Mouse (Mus musculus) liver, embryonic 15.5 days (tissue): ENCODE results near the gene Krtap13-1. TPM values are rescaled to one million over a fixed set of nuclear protein-coding genes. Genes with fewer than 3 reads are reported as not detected.
"Not testable (repeated sequence)": the region's sequence is repeated elsewhere in the genome, so short reads cannot be mapped to it uniquely, and the experiment has no call there.

Experiments used
- ATAC-seq: fragments of 200-750 bp; cut with Nextera tagmentation; 2 replicates; pipeline ENCODE4 v1.8.0; 2017; ENCODE audit warnings: moderate number of reproducible peaks, mild to moderate bottlenecking, moderate library complexity; ENCODE audit not compliant: insufficient read depth
- H3K27ac ChIP-seq: fragments of 300-500 bp; sonication (generic); replicated peaks from 2 replicates; pipeline ENCODE4 v1.5.1; 2015; ENCODE audit warnings: mild to moderate bottlenecking, inconsistent platforms
- H3K27me3 ChIP-seq: fragments of 300-500 bp; sonication (generic); 2 replicates; pipeline ENCODE4 v1.6.1; 2015; ENCODE audit warnings: mild to moderate bottlenecking, inconsistent platforms
- H3K36me3 ChIP-seq: fragments of 300-500 bp; sonication (generic); replicated peaks from 2 replicates; pipeline ENCODE4 v1.6.1; 2015; ENCODE audit warnings: moderate library complexity, mild to moderate bottlenecking, inconsistent platforms
- H3K4me1 ChIP-seq: fragments of 300-500 bp; sonication (generic); replicated peaks from 2 replicates; pipeline ENCODE4 v1.6.1; 2015; ENCODE audit warnings: inconsistent platforms
- H3K4me2 ChIP-seq: fragments of 300-500 bp; sonication (generic); 2 replicates; pipeline ENCODE4 v1.6.1; 2015; ENCODE audit warnings: moderate library complexity, mild to moderate bottlenecking, inconsistent platforms
- H3K4me3 ChIP-seq: fragments of 300-500 bp; sonication (generic); replicated peaks from 2 replicates; pipeline ENCODE4 v1.5.1; 2015; ENCODE audit warnings: mild to moderate bottlenecking, inconsistent platforms
- H3K9ac ChIP-seq: fragments of 300-500 bp; sonication (generic); 2 replicates; pipeline ENCODE4 v1.6.1; 2015; ENCODE audit warnings: moderate library complexity, mild to moderate bottlenecking, inconsistent platforms
- H3K9me3 ChIP-seq: fragments of 300-500 bp; sonication (generic); replicated peaks from 2 replicates; pipeline ENCODE4 v1.6.1; 2016; ENCODE audit warnings: inconsistent platforms
- WGBS: fragments of 180-500 bp; shearing (Covaris S2); methylation state at CpG from one replicate; pipeline ENCODE4 v1.1.7; 2015; ENCODE audit warnings: mixed read lengths; ENCODE audit not compliant: insufficient replicate concordance; 5-methylcytosine and 5-hydroxymethylcytosine counted together
- polyA plus RNA-seq: library from polyadenylated mRNA; unstranded; fragments of >200 nt; fragmentation: Nextera tagmentation; extraction: Ambion mirVana; gene quantifications from 2 replicates; pipeline ENCODE4 v1.2.1, GENCODE M21; 2015

Krtap13-1 gene
- polyA plus RNA-seq, 1 experiment from 2014 or later: not detected

- WGBS: 51% methylated on average over 4 of the region's 4 CpGs
- Histone ChIP-seq H3K27me3 (no peaks in the 10 kb centered on the region), H3K36me3 (no peaks in the 10 kb centered on the region), H3K9me3 (no peaks in the 10 kb centered on the region), H3K4me2 (no peak overlapping the region), H3K9ac (no peak overlapping the region), H3K4me3 (no peak overlapping the region), H3K4me1 (no peaks in the 10 kb centered on the region), H3K27ac (no peak overlapping the region)
- ATAC-seq: no peak
These were observed 16.2 kb downstream of the Krtap13-1 start for GRCm38 (mm10) chr16:88744750-88745340.

- Histone ChIP-seq H3K27me3 (no peaks in the 10 kb centered on the region), H3K36me3 (no peaks in the 10 kb centered on the region), H3K9me3 (no peaks in the 10 kb centered on the region), H3K27ac (no peak overlapping the region), H3K4me3 (no peak overlapping the region), H3K4me2 (no peak overlapping the region), H3K4me1 (no peaks in the 10 kb centered on the region), H3K9ac (no peak overlapping the region)
- ATAC-seq: no peak
- WGBS: 51% methylated on average over 4 of the region's 4 CpGs
These were observed 19.3 kb downstream of the Krtap13-1 start for GRCm38 (mm10) chr16:88747943-88748342.

DNA sequence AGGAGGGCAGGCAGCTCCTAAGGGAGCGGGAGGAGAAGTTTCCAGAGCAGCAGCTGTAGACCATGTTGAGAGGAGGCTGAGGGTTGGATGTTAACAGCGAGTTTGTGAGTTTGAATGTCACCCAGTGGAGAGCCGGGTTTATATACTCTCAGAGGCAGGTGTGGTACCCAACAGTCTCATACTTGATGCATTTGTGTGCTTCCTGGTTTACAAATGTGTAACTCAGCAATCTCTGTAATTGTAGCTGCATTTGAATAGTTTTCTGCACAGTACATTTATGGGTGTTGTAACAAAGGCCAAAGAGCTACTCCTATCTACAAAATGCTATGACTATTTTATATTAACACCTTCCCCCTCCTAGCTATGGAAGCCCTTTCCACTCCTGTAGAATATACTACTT lies 22.9 kb downstream of the Krtap13-1 start, which contains the start of gene Krtap13:
Gene Krtap13 (minus strand): TSS at position 101 of the 400 bp plus-strand sequence.
- H3K4me3 ChIP-seq, H3K27me3 ChIP-seq, H3K27ac ChIP-seq, H3K4me2 ChIP-seq, H3K9me3 ChIP-seq, ATAC-seq, H3K36me3 ChIP-seq, H3K9ac ChIP-seq, H3K4me1 ChIP-seq: not testable (repeated sequence)
- 62% methylated on average over 3 of the region's 3 CpGs for WGBS

DNA sequence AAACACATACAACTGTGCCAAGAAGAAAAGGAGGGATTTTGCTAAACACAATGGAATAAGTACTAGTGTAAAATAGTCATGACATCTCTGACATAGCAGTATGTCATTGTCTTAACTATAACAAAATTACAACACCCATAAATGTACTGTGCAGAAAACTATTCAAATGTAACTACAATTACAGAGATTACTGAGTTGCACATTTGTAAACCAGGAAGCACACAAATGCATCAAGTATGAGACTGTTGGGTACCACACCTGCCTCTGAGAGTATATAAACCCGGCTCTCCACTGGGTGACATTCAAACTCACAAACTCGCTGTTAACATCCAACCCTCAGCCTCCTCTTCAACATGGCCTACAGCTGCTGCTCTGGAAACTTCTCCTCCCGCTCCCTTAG lies 29.9 kb downstream of the Krtap13-1 start, which contains the start of gene 2310034C09Rik:
Gene 2310034C09Rik (plus strand): TSS at position 301 of the 400 bp plus-strand sequence.
- not testable (repeated sequence) for H3K4me3 ChIP-seq, ATAC-seq, H3K27ac ChIP-seq, H3K27me3 ChIP-seq, H3K9ac ChIP-seq, H3K4me1 ChIP-seq, H3K36me3 ChIP-seq, H3K9me3 ChIP-seq, H3K4me2 ChIP-seq
- WGBS: 68% methylated on average over 3 of the region's 3 CpGs

DNA sequence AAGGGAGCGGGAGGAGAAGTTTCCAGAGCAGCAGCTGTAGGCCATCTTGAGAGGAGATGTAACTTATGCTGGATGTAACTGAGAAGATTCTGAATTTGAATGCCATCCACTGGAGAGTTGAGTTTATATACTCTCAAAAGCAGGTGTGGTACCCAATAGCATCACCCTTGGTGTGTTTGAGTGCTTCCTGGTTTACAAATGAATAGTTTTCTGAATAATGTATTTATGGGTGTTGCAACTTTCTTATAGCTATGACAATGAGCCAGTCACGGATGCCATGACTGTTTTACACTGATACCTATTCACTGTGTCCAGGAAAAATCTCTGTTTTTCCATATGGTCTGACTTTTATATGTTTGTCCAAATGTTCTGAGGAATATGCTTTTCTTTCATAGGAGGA lies 45.4 kb downstream of the Krtap13-1 start, which contains the start of gene 2310057N15Rik:
Gene 2310057N15Rik (minus strand): TSS at position 101 of the 400 bp plus-strand sequence.
- H3K4me3 ChIP-seq: no peak within 1 kb of the TSS
- no peaks in the 10 kb centered on the region for H3K4me1 ChIP-seq
- no peaks in the 10 kb centered on the region for H3K9me3 ChIP-seq
- H3K36me3 ChIP-seq: no peaks in the 10 kb centered on the region
- no peak for ATAC-seq
- H3K27me3 ChIP-seq: no peaks in the 10 kb centered on the region
- no peak within 1 kb of the TSS for H3K4me2 ChIP-seq
- no peak within 1 kb of the TSS for H3K27ac ChIP-seq
- 47% methylated on average over 2 of the region's 2 CpGs for WGBS
- H3K9ac ChIP-seq: no peak within 1 kb of the TSS

DNA sequence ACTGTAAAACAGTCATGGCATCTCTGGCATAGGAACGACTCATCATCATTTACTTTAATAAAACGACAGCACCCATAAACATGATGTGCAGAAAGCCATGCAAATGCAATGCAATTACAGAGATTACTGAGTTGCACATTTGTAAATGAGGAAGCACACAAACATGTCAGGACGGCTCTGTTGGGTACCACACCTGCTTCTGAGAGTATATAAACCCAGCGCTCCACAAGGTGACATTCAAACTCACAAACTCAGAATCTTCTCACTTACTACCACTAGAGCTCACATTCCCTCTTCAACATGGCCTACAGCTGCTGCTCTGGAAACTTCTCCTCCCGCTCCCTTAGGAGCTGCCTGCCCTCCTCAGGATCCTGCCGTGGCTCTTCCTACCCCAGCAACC lies 48.9 kb downstream of the Krtap13-1 start, which contains the start of gene Gm5965:
Gene Gm5965 (plus strand): TSS at position 301 of the 400 bp plus-strand sequence.
- 62% methylated on average over 6 of the region's 6 CpGs for WGBS
- Histone ChIP-seq H3K9ac (no peak within 1 kb of the TSS), H3K27ac (no peak within 1 kb of the TSS), H3K4me2 (no peak within 1 kb of the TSS), H3K36me3 (no peaks in the 10 kb centered on the region), H3K4me3 (no peak within 1 kb of the TSS), H3K9me3 (no peaks in the 10 kb centered on the region), H3K4me1 (no peaks in the 10 kb centered on the region), H3K27me3 (no peaks in the 10 kb centered on the region)
- ATAC-seq: no peak

Other genes with a start within 250 kb of the Krtap13-1 start
- gene Cldn17, start 221.9 kb upstream of the Krtap13-1 start, polyA plus RNA-seq: not detected in 2 replicates
- gene Cldn8, start 165.7 kb upstream of the Krtap13-1 start, polyA plus RNA-seq: 0.05 and 0.13 TPM in 2 replicates
- not detected in 2 replicates for gene Krtap24-1, start 116.6 kb upstream of the Krtap13-1 start, polyA plus RNA-seq
- gene 2310079G19Rik, start 101.2 kb upstream of the Krtap13-1 start, polyA plus RNA-seq: not detected in 2 replicates
- not detected in 2 replicates for gene Krtap26-1, start 81.1 kb upstream of the Krtap13-1 start, polyA plus RNA-seq
- not detected in 2 replicates for gene Krtap27-1, start 57.2 kb upstream of the Krtap13-1 start, polyA plus RNA-seq
- gene 2310061N02Rik, start 20.9 kb upstream of the Krtap13-1 start, polyA plus RNA-seq: not detected in 2 replicates
- 0.31 TPM in 1 of 2 replicates, not detected in the other for gene Krtap13, start 22.8 kb downstream of the Krtap13-1 start, polyA plus RNA-seq
- gene 2310034C09Rik, start 30.0 kb downstream of the Krtap13-1 start, polyA plus RNA-seq: 0.29 TPM in 1 of 2 replicates, not detected in the other
- gene 2310057N15Rik, start 45.3 kb downstream of the Krtap13-1 start, polyA plus RNA-seq: not detected in 2 replicates
- gene Gm5965, start 49.0 kb downstream of the Krtap13-1 start, polyA plus RNA-seq: not detected in 2 replicates
- gene Gm20741, start 83.4 kb downstream of the Krtap13-1 start, polyA plus RNA-seq: 0.21 TPM in 1 of 2 replicates, not detected in the other
- not detected in 2 replicates for gene Krtap15, start 91.4 kb downstream of the Krtap13-1 start, polyA plus RNA-seq
- not detected in 2 replicates for gene Krtap14, start 97.3 kb downstream of the Krtap13-1 start, polyA plus RNA-seq
- gene Krtap19-1, start 140.5 kb downstream of the Krtap13-1 start, polyA plus RNA-seq: not detected in 2 replicates
- gene Krtap19-2, start 145.4 kb downstream of the Krtap13-1 start, polyA plus RNA-seq: not detected in 2 replicates
- not detected in 2 replicates for gene Krtap19-3, start 149.2 kb downstream of the Krtap13-1 start, polyA plus RNA-seq
- gene Krtap19-4, start 156.2 kb downstream of the Krtap13-1 start, polyA plus RNA-seq: not detected in 2 replicates
- gene Krtap19-5, start 167.6 kb downstream of the Krtap13-1 start, polyA plus RNA-seq: not detected in 2 replicates
- not detected in 2 replicates for gene Krtap19-9b, start 203.4 kb downstream of the Krtap13-1 start, polyA plus RNA-seq
- gene Krtap16-3, start 234.0 kb downstream of the Krtap13-1 start, polyA plus RNA-seq: not detected in 2 replicates